Mouse (Mus musculus): ENCODE measurements around the gene Rpl5. TPM values are rescaled to one million over a fixed set of nuclear protein-coding genes. Genes with fewer than 3 reads are reported as not detected.
"Not testable (repeated sequence)": the region's sequence is repeated elsewhere in the genome, so short reads cannot be mapped to it uniquely, and the experiment has no call there.

Rpl5 gene
- polyA plus RNA-seq, 1 experiment from 2014 or later: 96.2 TPM

DNA sequence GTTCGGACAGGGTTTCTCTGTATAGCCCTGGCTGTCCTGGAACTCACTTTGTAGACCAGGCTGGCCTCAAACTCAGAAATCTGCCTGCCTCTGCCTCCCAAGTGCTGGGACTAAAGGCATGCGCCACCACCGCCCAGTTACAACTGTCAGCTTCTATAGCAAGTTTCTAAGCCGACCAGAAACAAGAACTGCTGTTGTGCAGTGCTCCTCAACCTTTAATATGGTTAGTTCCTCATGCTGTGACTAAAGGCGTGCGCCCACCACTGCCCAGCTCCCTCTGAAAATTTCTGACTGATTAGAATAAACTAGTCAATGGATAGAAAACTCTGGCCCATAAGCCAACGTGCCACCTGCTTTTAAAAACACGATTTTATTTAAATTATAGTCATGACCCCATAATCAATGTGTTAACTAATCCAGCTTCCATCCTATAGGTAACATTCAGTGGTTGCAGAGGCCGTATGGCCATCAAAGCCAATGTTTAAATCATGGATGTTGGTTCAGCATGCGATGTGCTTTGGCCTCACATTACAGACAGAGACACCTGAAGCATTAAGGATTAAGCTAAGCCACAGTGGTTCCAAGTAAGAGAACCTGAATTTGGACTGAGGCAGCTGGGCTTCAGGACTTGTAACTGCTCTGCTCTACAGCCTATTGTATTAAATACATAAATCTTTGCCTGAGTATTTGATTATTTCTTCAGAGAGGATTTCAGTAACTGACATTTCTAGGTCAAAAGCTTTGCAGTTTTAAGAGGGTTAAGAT lies 36.5 kb downstream of the Rpl5 start:
- H3K9me3 ChIP-seq: no peaks in the 10 kb centered on the region
- no peaks in the 10 kb centered on the region for H3K36me3 ChIP-seq (replicated peaks)
- H3K4me3 ChIP-seq: no peak overlapping the region
- WGBS: 89% methylated on average over 10 of the region's 10 CpGs
- no peaks in the 10 kb centered on the region for H3K27me3 ChIP-seq (ENCODE audit: poor library complexity, severe bottlenecking)
- no peak overlapping the region for H3K27ac ChIP-seq
- H3K4me1 ChIP-seq: peaks cover 5% of the 10 kb centered on the region; the same call in 1 of the 2 replicates
- no peak for DNase-seq (ENCODE audit: extremely low spot score, low spot score)

DNA sequence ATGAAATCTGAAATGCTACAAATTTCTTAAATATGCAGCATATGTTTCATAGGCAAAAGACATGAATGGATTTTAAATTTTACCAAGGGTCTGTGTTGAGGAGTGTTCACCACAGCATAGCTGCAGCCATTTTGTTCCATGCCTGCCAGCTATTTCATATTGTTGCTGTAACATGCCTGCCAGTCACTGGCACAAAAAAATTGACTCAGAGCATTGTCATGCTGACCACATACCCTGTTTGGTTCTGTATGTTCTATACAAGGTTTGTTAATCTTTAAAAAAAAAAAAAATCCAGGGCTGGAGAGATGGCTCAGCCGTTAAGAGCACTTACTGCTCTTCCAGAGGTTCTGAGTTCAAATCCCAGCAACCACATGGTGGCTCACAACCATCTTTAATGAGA lies 38.2 kb downstream of the Rpl5 start:
- 88% methylated on average over 1 of the region's 1 CpGs for WGBS
- H3K4me1 ChIP-seq; H3K27ac ChIP-seq; H3K9me3 ChIP-seq; DNase-seq (ENCODE audit: extremely low spot score, low spot score); H3K4me3 ChIP-seq; H3K36me3 ChIP-seq (replicated peaks); H3K27me3 ChIP-seq (ENCODE audit: poor library complexity, severe bottlenecking): not testable (repeated sequence)

DNA sequence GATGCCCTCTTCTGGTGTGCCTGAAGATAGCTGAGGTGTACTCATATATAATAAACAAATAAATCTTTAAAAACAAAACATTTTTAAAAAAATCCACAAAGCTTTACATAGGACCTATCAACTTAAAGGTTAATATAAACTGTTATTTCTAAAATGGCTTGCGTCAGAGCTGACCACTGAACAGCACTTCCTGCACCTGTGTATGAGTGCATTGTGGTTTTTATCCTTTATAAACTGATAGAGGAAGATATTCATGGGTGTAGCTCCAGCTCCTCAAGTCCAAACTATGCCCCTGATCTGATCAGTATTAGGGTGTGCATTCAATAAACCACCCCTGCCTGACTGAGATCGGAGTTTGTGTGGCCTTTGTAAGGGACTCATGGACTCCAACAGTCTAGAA lies 38.6 kb downstream of the Rpl5 start:
- H3K4me3 ChIP-seq: no peak overlapping the region
- WGBS: 92% methylated on average over 2 of the region's 2 CpGs
- H3K4me1 ChIP-seq: peaks cover 5% of the 10 kb centered on the region; the same call in 1 of the 2 replicates
- H3K36me3 ChIP-seq (replicated peaks): no peaks in the 10 kb centered on the region
- no peak for DNase-seq (ENCODE audit: extremely low spot score, low spot score)
- no peaks in the 10 kb centered on the region for H3K27me3 ChIP-seq (ENCODE audit: poor library complexity, severe bottlenecking)
- H3K27ac ChIP-seq: no peak overlapping the region
- no peaks in the 10 kb centered on the region for H3K9me3 ChIP-seq

GRCm38 (mm10) chr5:107939701-107940100 lies 39.4 kb downstream of the Rpl5 start:
- H3K36me3 ChIP-seq (replicated peaks): no peaks in the 10 kb centered on the region
- no peak overlapping the region for H3K27ac ChIP-seq
- DNase-seq (ENCODE audit: extremely low spot score, low spot score): no peak
- H3K4me1 ChIP-seq: peaks cover 5% of the 10 kb centered on the region; the same call in 1 of the 2 replicates
- no peak overlapping the region for H3K4me3 ChIP-seq
- 81% methylated on average over 3 of the region's 3 CpGs for WGBS
- no peaks in the 10 kb centered on the region for H3K27me3 ChIP-seq (ENCODE audit: poor library complexity, severe bottlenecking)
- no peaks in the 10 kb centered on the region for H3K9me3 ChIP-seq

- Histone ChIP-seq H3K4me1 (peaks cover 5% of the 10 kb centered on the region; the same call in 1 of the 2 replicates), H3K4me3 (no peak overlapping the region), H3K9me3 (no peaks in the 10 kb centered on the region), H3K36me3 (replicated peaks) (no peaks in the 10 kb centered on the region), H3K27me3 (ENCODE audit: poor library complexity, severe bottlenecking) (no peaks in the 10 kb centered on the region), H3K27ac (no peak overlapping the region)
- DNase-seq (ENCODE audit: extremely low spot score, low spot score): no peak
- 45% methylated on average over 6 of the region's 6 CpGs for WGBS
Measured at GRCm38 (mm10) chr5:107941222-107941621, 40.9 kb downstream of the Rpl5 start.

DNA sequence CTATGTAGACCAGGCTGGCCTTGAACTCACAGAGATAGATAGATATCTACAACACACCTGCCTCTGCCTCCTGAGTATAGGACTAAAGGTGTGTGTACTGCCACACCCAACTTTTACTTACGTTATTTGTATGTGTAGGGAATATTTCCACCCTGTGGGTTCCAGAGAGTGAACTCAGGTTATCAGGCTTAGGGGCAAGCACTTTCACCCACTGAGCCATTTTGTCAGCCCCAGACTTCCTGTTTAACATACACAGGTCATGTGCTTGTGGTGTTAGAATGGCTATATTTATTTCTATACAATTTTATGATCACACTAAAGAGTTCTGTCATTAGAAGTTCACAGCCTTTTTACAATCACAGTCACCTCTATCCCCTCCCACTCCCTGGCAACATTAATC lies 42.6 kb downstream of the Rpl5 start:
- Histone ChIP-seq H3K9me3 (no peaks in the 10 kb centered on the region), H3K36me3 (replicated peaks) (no peaks in the 10 kb centered on the region), H3K4me3 (no peak overlapping the region), H3K4me1 (peaks cover 5% of the 10 kb centered on the region; the same call in 1 of the 2 replicates), H3K27me3 (ENCODE audit: poor library complexity, severe bottlenecking) (no peaks in the 10 kb centered on the region), H3K27ac (no peak overlapping the region)
- no peak for DNase-seq (ENCODE audit: extremely low spot score, low spot score)
- 80% methylated on average over 1 of the region's 1 CpGs for WGBS

DNA sequence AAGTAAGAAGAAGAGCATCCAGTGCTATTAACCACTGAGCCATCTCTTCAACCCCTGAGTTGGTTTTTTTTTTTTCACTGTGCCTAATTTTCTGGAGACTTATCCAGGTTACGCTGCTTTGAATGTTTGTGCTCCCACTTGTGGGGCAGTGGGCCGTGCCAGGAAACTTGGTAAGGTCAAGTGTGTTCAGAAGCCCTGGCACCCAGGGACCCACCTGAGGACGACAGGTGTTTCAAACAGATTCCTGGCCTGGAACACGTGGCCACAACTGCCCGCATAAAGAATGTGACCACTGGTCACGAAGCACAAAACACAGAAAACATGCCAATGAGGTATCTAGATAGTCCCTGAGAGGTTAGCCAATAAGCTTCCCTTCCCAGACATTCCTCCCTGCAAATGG lies 43.2 kb downstream of the Rpl5 start:
- WGBS: 92% methylated on average over 6 of the region's 6 CpGs
- no peak for DNase-seq (ENCODE audit: extremely low spot score, low spot score)
- Histone ChIP-seq H3K4me3 (no peak overlapping the region), H3K27me3 (ENCODE audit: poor library complexity, severe bottlenecking) (no peaks in the 10 kb centered on the region), H3K9me3 (no peaks in the 10 kb centered on the region), H3K36me3 (replicated peaks) (no peaks in the 10 kb centered on the region), H3K4me1 (peaks cover 5% of the 10 kb centered on the region; the same call in 1 of the 2 replicates), H3K27ac (no peak overlapping the region)

GRCm38 (mm10) chr5:107946475-107946874 lies 46.2 kb downstream of the Rpl5 start:
- no peak overlapping the region for H3K27ac ChIP-seq
- no peaks in the 10 kb centered on the region for H3K9me3 ChIP-seq
- H3K4me3 ChIP-seq: no peak overlapping the region
- H3K27me3 ChIP-seq (ENCODE audit: poor library complexity, severe bottlenecking): no peaks in the 10 kb centered on the region
- H3K4me1 ChIP-seq: peaks cover 1% of the 10 kb centered on the region; the same call in 1 of the 2 replicates
- no peak for DNase-seq (ENCODE audit: extremely low spot score, low spot score)
- WGBS: 74% methylated on average over 1 of the region's 1 CpGs
- no peaks in the 10 kb centered on the region for H3K36me3 ChIP-seq (replicated peaks)

- Histone ChIP-seq H3K4me1 (no peaks in the 10 kb centered on the region), H3K4me3 (no peak overlapping the region), H3K27ac (no peak overlapping the region), H3K27me3 (ENCODE audit: poor library complexity, severe bottlenecking) (no peaks in the 10 kb centered on the region), H3K36me3 (replicated peaks) (no peaks in the 10 kb centered on the region), H3K9me3 (no peaks in the 10 kb centered on the region)
- DNase-seq (ENCODE audit: extremely low spot score, low spot score): no peak
- WGBS: 89% methylated on average over 2 of the region's 2 CpGs
Measured at GRCm38 (mm10) chr5:107947548-107947947, 47.2 kb downstream of the Rpl5 start.

DNA sequence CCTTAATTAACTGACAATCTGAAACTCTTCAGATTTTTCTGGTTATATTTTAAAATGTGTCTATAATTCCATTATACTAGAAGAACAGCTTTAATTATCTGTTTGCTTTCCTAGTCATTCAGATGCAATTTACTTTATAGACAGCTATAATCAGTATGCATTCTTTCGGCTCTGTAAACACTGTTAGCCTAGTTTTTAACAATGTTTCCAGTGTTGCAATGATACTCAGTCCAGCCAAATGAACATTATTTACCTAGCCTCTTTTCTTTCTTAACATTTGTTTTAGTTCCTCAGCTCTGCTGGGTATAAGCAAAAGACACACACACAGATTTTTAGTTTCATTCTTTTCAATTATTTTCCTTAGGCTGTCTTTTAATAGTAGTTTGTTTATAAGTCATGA lies 48.6 kb downstream of the Rpl5 start:
- Histone ChIP-seq H3K27me3 (ENCODE audit: poor library complexity, severe bottlenecking) (no peaks in the 10 kb centered on the region), H3K4me3 (no peak overlapping the region), H3K36me3 (replicated peaks) (no peaks in the 10 kb centered on the region), H3K27ac (no peak overlapping the region), H3K9me3 (no peaks in the 10 kb centered on the region), H3K4me1 (no peaks in the 10 kb centered on the region)
- no peak for DNase-seq (ENCODE audit: extremely low spot score, low spot score)
- 96% methylated on average over 1 of the region's 1 CpGs for WGBS

GRCm38 (mm10) chr5:107949607-107950006 lies 49.3 kb downstream of the Rpl5 start:
- DNase-seq (ENCODE audit: extremely low spot score, low spot score): no peak
- Histone ChIP-seq H3K36me3 (replicated peaks) (no peaks in the 10 kb centered on the region), H3K9me3 (no peaks in the 10 kb centered on the region), H3K4me3 (no peak overlapping the region), H3K27ac (no peak overlapping the region), H3K4me1 (no peaks in the 10 kb centered on the region), H3K27me3 (ENCODE audit: poor library complexity, severe bottlenecking) (no peaks in the 10 kb centered on the region)
- 89% methylated on average over 3 of the region's 3 CpGs for WGBS

GRCm38 (mm10) chr5:107950643-107951042 lies 50.3 kb downstream of the Rpl5 start:
- Histone ChIP-seq H3K27ac (no peak overlapping the region), H3K27me3 (ENCODE audit: poor library complexity, severe bottlenecking) (no peaks in the 10 kb centered on the region), H3K9me3 (no peaks in the 10 kb centered on the region), H3K36me3 (replicated peaks) (no peaks in the 10 kb centered on the region), H3K4me3 (no peak overlapping the region), H3K4me1 (no peaks in the 10 kb centered on the region)
- 87% methylated on average over 5 of the region's 5 CpGs for WGBS
- no peak for DNase-seq (ENCODE audit: extremely low spot score, low spot score)
